Mouse (Mus musculus): ENCODE results near the gene Ubn2.
"Not testable (repeated sequence)": the region's sequence is repeated elsewhere in the genome, so short reads cannot be mapped to it uniquely, and the experiment has no call there.

The Ubn2 gene

GRCm38 (mm10) chr6:38534640-38535365, 101.1 kb downstream of the Ubn2 start:
- peak; percentile 99 for DNase-seq (ENCODE audit: low spot score)

- DNase-seq (ENCODE audit: low spot score) = no peak
These were observed 101.6 kb downstream of the Ubn2 start for GRCm38 (mm10) chr6:38535366-38535690.

- no peak for DNase-seq (ENCODE audit: low spot score)
These were observed 102.0 kb downstream of the Ubn2 start for GRCm38 (mm10) chr6:38535788-38536187.

GRCm38 (mm10) chr6:38544141-38544540, 110.4 kb downstream of the Ubn2 start:
- DNase-seq (ENCODE audit: low spot score) = not testable (repeated sequence)

GRCm38 (mm10) chr6:38547005-38547404, 113.3 kb downstream of the Ubn2 start:
- not testable (repeated sequence) for DNase-seq (ENCODE audit: low spot score)

DNA sequence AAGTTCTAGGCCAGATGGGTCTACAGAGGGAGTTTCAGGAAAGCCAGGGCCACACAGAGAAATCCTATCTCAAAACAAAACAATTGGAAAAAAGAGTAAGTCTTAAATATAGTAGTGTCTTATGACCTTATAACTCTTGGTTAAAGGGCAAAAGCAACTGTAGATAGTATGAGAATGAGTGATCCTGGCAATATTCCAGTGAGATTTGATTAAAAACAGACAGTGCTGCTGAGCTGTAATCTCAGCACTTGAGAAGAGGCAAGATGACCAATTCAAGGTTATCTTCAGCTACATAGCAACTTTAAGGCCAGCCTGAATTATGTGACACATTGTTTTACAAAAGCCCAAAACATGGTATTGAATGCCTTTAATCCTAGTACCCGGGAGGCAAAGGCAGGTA, 114.0 kb downstream of the Ubn2 start:
- DNase-seq (ENCODE audit: low spot score) = no peak

- DNase-seq (ENCODE audit: low spot score) = not testable (repeated sequence)
These were observed 114.8 kb downstream of the Ubn2 start for GRCm38 (mm10) chr6:38548595-38548994.

- not testable (repeated sequence) for DNase-seq (ENCODE audit: low spot score)
These were observed 116.1 kb downstream of the Ubn2 start for GRCm38 (mm10) chr6:38549840-38550239.

GRCm38 (mm10) chr6:38550250-38551061, 116.7 kb downstream of the Ubn2 start:
- peak; percentile 72 for DNase-seq (ENCODE audit: low spot score)

- peak; percentile 97 for DNase-seq (ENCODE audit: low spot score)
These were observed 117.6 kb downstream of the Ubn2 start, which contains the start of gene Luc7l2 for GRCm38 (mm10) chr6:38551062-38551988. TSS of gene Luc7l2 (plus strand) at chr6:38551334.

- DNase-seq (ENCODE audit: low spot score) = peak; percentile 99
These were observed 118.4 kb downstream of the Ubn2 start for GRCm38 (mm10) chr6:38551989-38552635.

- DNase-seq (ENCODE audit: low spot score) = no peak
These were observed 118.9 kb downstream of the Ubn2 start for GRCm38 (mm10) chr6:38552636-38553000.
